28 mouse cellular contexts compared by ENCODE assay signal in genomic region chr5:75954218-75954617, GRCm38 (mm10). TPM values are rescaled to one million over a fixed set of nuclear protein-coding genes. Genes with fewer than 3 reads are reported as not detected.
DNase-seq lines count a peak whose midpoint lies in the region; ATAC-seq and TF ChIP-seq lines count a peak whose summit lies in the region.
"Had no signal": no experiment of that assay in that cellular context is flagged by ENCODE, and none has a peak within 500 bp of the region (broad histone marks: within the 10 kb centered on the region; RNA-seq: fewer than 3 reads in every experiment).

No protein-coding gene starts in this region.

- H3K27me3 ChIP-seq in hindbrain, embryonic 15.5 days = no peaks in the 10 kb centered on the region
- H3K27me3 ChIP-seq in hindbrain, embryonic 13.5 days = no peaks in the 10 kb centered on the region
- H3K27me3 ChIP-seq in midbrain, postnatal 0 days (ENCODE audit: insufficient read depth, low read length) = no peaks in the 10 kb centered on the region
- H3K27me3 ChIP-seq in midbrain, embryonic 11.5 days (ENCODE audit: control insufficient read depth, insufficient read depth, low read length) = no peaks in the 10 kb centered on the region; the same call in 1 of the 2 replicates
- no peaks in the 10 kb centered on the region for H3K27me3 ChIP-seq in liver, embryonic 12.5 days (replicated peaks)
- H3K27me3 ChIP-seq: kidney, embryonic 15.5 days; limb, embryonic 15.5 days; midbrain, embryonic 15.5 days; Patski had no signal

- no peak overlapping the region for H3K4me2 ChIP-seq in hindbrain, embryonic 15.5 days
- H3K4me2 ChIP-seq in hindbrain, embryonic 13.5 days = no peak overlapping the region
- H3K4me2 ChIP-seq in midbrain, postnatal 0 days (ENCODE audit: low read depth, low read length, poor library complexity, severe bottlenecking) = no peak overlapping the region
- H3K4me2 ChIP-seq in midbrain, embryonic 11.5 days = no peak overlapping the region
- no peak overlapping the region for H3K4me2 ChIP-seq in liver, embryonic 12.5 days
- H3K4me2 ChIP-seq: heart, embryonic 11.5 days; kidney, embryonic 15.5 days; limb, embryonic 15.5 days; lung, embryonic 14.5 days; midbrain, embryonic 15.5 days had no signal

- H3K9me3 ChIP-seq in hindbrain, embryonic 15.5 days = no peaks in the 10 kb centered on the region
- no peaks in the 10 kb centered on the region for H3K9me3 ChIP-seq in hindbrain, embryonic 13.5 days
- H3K9me3 ChIP-seq in midbrain, postnatal 0 days (ENCODE audit: low read length) = no peaks in the 10 kb centered on the region
- H3K9me3 ChIP-seq in midbrain, embryonic 11.5 days (ENCODE audit: control insufficient read depth, low read length) = no peaks in the 10 kb centered on the region
- H3K9me3 ChIP-seq in liver, embryonic 12.5 days (replicated peaks) = no peaks in the 10 kb centered on the region
- H3K9me3 ChIP-seq: G1E; kidney, embryonic 15.5 days; limb, embryonic 10.5 days; limb, embryonic 15.5 days; midbrain, embryonic 15.5 days had no signal

- no peak overlapping the region for H3K4me3 ChIP-seq in hindbrain, embryonic 15.5 days
- H3K4me3 ChIP-seq in hindbrain, embryonic 13.5 days = no peak overlapping the region
- H3K4me3 ChIP-seq in midbrain, postnatal 0 days (ENCODE audit: low read depth, low read length) = no peak overlapping the region
- no peak overlapping the region for H3K4me3 ChIP-seq in midbrain, embryonic 11.5 days (ENCODE audit: low read depth, low read length)
- no peak overlapping the region for H3K4me3 ChIP-seq in liver, embryonic 12.5 days
- H3K4me3 ChIP-seq: kidney, embryonic 15.5 days; limb, embryonic 10.5 days; limb, embryonic 15.5 days; midbrain, embryonic 15.5 days had no signal

- peak; percentile 50 to 63 for DNase-seq in cerebellum, postnatal 14 days
- DNase-seq in cerebellum, adult 11 months = no peak
- DNase-seq in midbrain, postnatal 0 days (ENCODE audit: low spot score) = peak; percentile 67
- no peak for DNase-seq in midbrain, embryonic 11.5 days (ENCODE audit: low spot score, missing footprints)
- DNase-seq: adrenal gland, postnatal 10 days; cerebellum, adult 18-20 months; cerebellum, postnatal 36 days; gastrocnemius, postnatal 14 days; kidney, adult 18-20 months; kidney, postnatal 25 days; lung, embryonic 14.5 days; lung, postnatal 14 days; right cerebral cortex, postnatal 4 days; thymus, adult 18-20 months; thymus, postnatal 25 days had no signal

- no peak overlapping the region for H3K9ac ChIP-seq in hindbrain, embryonic 15.5 days
- no peak overlapping the region for H3K9ac ChIP-seq in hindbrain, embryonic 13.5 days
- H3K9ac ChIP-seq in midbrain, postnatal 0 days (replicated peaks; ENCODE audit: low read length, poor library complexity, severe bottlenecking) = no peak overlapping the region
- no peak overlapping the region for H3K9ac ChIP-seq in midbrain, embryonic 11.5 days (ENCODE audit: low read length)
- H3K9ac ChIP-seq in liver, embryonic 12.5 days = no peak overlapping the region
- H3K9ac ChIP-seq: kidney, embryonic 15.5 days; limb, embryonic 15.5 days; liver, embryonic 14.5 days; lung, embryonic 14.5 days; midbrain, embryonic 15.5 days had no signal

- peak; percentile 34; the same call in 1 of the 2 replicates for ATAC-seq in hindbrain, embryonic 15.5 days (ENCODE audit: low FRiP score, low read depth)
- ATAC-seq in hindbrain, embryonic 13.5 days (ENCODE audit: low FRiP score) = no peak
- ATAC-seq in midbrain, postnatal 0 days (ENCODE audit: low FRiP score) = no peak
- ATAC-seq in midbrain, embryonic 11.5 days (ENCODE audit: low FRiP score) = no peak
- ATAC-seq in liver, embryonic 12.5 days = no peak
- ATAC-seq: inflammation-experienced regulatory T-cells, adult 6 months; midbrain, embryonic 15.5 days; Patski had no signal

- TF ChIP-seq CTCF in midbrain, postnatal 0 days (IDR thresholded peaks at IDR 0.05) = no peak

- no peak overlapping the region for H3K27ac ChIP-seq in hindbrain, embryonic 15.5 days (replicated peaks)
- H3K27ac ChIP-seq in hindbrain, embryonic 13.5 days = no peak overlapping the region
- H3K27ac ChIP-seq in midbrain, postnatal 0 days (ENCODE audit: low read depth, low read length) = no peak overlapping the region
- no peak overlapping the region for H3K27ac ChIP-seq in midbrain, embryonic 11.5 days (ENCODE audit: low read depth, low read length)
- no peak overlapping the region for H3K27ac ChIP-seq in liver, embryonic 12.5 days
- H3K27ac ChIP-seq: kidney, embryonic 15.5 days; limb, embryonic 10.5 days; limb, embryonic 15.5 days; liver, embryonic 14.5 days; midbrain, embryonic 15.5 days; stomach, postnatal 0 days had no signal

- WGBS in hindbrain, embryonic 15.5 days = 75% methylated on average over 3 of the region's 3 CpGs
- 76% methylated on average over 3 of the region's 3 CpGs for WGBS in hindbrain, embryonic 13.5 days
- 75% methylated on average over 3 of the region's 3 CpGs for WGBS in midbrain, postnatal 0 days
- 75% methylated on average over 3 of the region's 3 CpGs for WGBS in midbrain, embryonic 11.5 days
- 60% methylated on average over 3 of the region's 3 CpGs for WGBS in liver, embryonic 12.5 days (ENCODE audit: insufficient replicate concordance)

- no peaks in the 10 kb centered on the region for H3K36me3 ChIP-seq in hindbrain, embryonic 15.5 days
- H3K36me3 ChIP-seq in hindbrain, embryonic 13.5 days = no peaks in the 10 kb centered on the region
- H3K36me3 ChIP-seq in midbrain, postnatal 0 days (ENCODE audit: insufficient read depth, low read length) = no peaks in the 10 kb centered on the region
- H3K36me3 ChIP-seq in midbrain, embryonic 11.5 days (ENCODE audit: control insufficient read depth, insufficient read depth, low read length) = no peaks in the 10 kb centered on the region
- H3K36me3 ChIP-seq in liver, embryonic 12.5 days = no peaks in the 10 kb centered on the region
- H3K36me3 ChIP-seq: G1E; limb, embryonic 10.5 days; limb, embryonic 15.5 days; midbrain, embryonic 15.5 days had no signal

- no peaks in the 10 kb centered on the region for H3K4me1 ChIP-seq in hindbrain, embryonic 15.5 days (replicated peaks)
- no peaks in the 10 kb centered on the region for H3K4me1 ChIP-seq in hindbrain, embryonic 13.5 days (replicated peaks)
- H3K4me1 ChIP-seq in midbrain, postnatal 0 days (ENCODE audit: insufficient read depth, low read length) = no peaks in the 10 kb centered on the region
- no peaks in the 10 kb centered on the region for H3K4me1 ChIP-seq in midbrain, embryonic 11.5 days (ENCODE audit: control insufficient read depth, insufficient read depth, low read length)
- H3K4me1 ChIP-seq in liver, embryonic 12.5 days = no peaks in the 10 kb centered on the region
- H3K4me1 ChIP-seq: kidney, embryonic 15.5 days; limb, embryonic 15.5 days; midbrain, embryonic 15.5 days had no signal

RNA-seq across cellular contexts. Expression of gene Kdr, which starts 24.0 kb away (rescaled TPM):
- 23.8 and 24.4 TPM in 2 replicates for polyA plus RNA-seq in hindbrain, embryonic 15.5 days (2015; fragmentation: Nextera tagmentation; extraction: Ambion mirVana)
- polyA plus RNA-seq in hindbrain, embryonic 13.5 days (2015; fragmentation: Nextera tagmentation; extraction: Ambion mirVana) = 24.4 and 26.0 TPM in 2 replicates
- total RNA-seq in midbrain, postnatal 0 days (2014; rRNA removed) = 19.1 and 24.7 TPM in 2 replicates
- 11.6 and 12.5 TPM in 2 replicates for polyA plus RNA-seq in midbrain, postnatal 0 days (2015; fragmentation: Nextera tagmentation; extraction: Ambion mirVana)
- polyA plus RNA-seq in midbrain, embryonic 11.5 days (2014; fragmentation: Nextera tagmentation; extraction: Ambion mirVana) = 24.5 and 28.1 TPM in 2 replicates
- polyA plus RNA-seq in liver, embryonic 12.5 days (2016; fragmentation: Nextera tagmentation; extraction: Ambion mirVana) = 16.7 and 18.6 TPM in 2 replicates
- polyA plus RNA-seq: G1E, Patski had no signal

Comparison
In these comparisons a context has a peak if more than half of its experiments do, and no peak if none do; other contexts are left out.
1. DNase-seq: peak in cerebellum, postnatal 14 days (2 of 2) and midbrain, postnatal 0 days (single experiment); none in cerebellum, adult 11 months (single experiment) and midbrain, embryonic 11.5 days (single experiment).